Mouse (Mus musculus) forebrain, embryonic 11.5 days (tissue): ENCODE results near the gene Olfr1373. TPM values are rescaled to one million over a fixed set of nuclear protein-coding genes. Genes with fewer than 3 reads are reported as not detected.
"Not testable (repeated sequence)": the region's sequence is repeated elsewhere in the genome, so short reads cannot be mapped to it uniquely, and the experiment has no call there.

Source experiments
- ATAC-seq: fragments of 200-750 bp; cut with Nextera tagmentation; replicated peaks from 2 replicates; pipeline ENCODE4 v1.8.0; 2017; ENCODE audit warnings: moderate TSS enrichment; ENCODE audit not compliant: low FRiP score
- DNase-seq: peaks from one replicate; pipeline ENCODE4 v3.0.0-alpha.2; 2017; ENCODE audit warnings: low spot score
- H3K27ac ChIP-seq: fragments of 300-500 bp; sonication (generic); 2 replicates; pipeline ENCODE4 v1.5.1; 2014; ENCODE audit warnings: low read depth, low read length
- H3K27me3 ChIP-seq: fragments of 300-500 bp; sonication (generic); 2 replicates; pipeline ENCODE4 v1.6.1; 2014; ENCODE audit warnings: mild to moderate bottlenecking, low read length, mixed read lengths; ENCODE audit not compliant: control insufficient read depth, insufficient read depth
- H3K36me3 ChIP-seq: fragments of 300-500 bp; sonication (generic); 2 replicates; pipeline ENCODE4 v1.6.1; 2014; ENCODE audit warnings: mild to moderate bottlenecking, low read length, moderate library complexity, mixed read lengths; ENCODE audit not compliant: control insufficient read depth, insufficient read depth
- H3K4me1 ChIP-seq: fragments of 300-500 bp; sonication (generic); replicated peaks from 2 replicates; pipeline ENCODE4 v1.6.1; 2014; ENCODE audit warnings: low read length, mixed read lengths; ENCODE audit not compliant: control insufficient read depth, insufficient read depth
- H3K4me2 ChIP-seq: fragments of 300-500 bp; sonication (generic); 2 replicates; pipeline ENCODE4 v1.6.1; 2014; ENCODE audit warnings: low read depth, mild to moderate bottlenecking, low read length, moderate library complexity, mixed read lengths; ENCODE audit not compliant: severe bottlenecking
- H3K4me3 ChIP-seq: fragments of 300-500 bp; sonication (generic); 2 replicates; pipeline ENCODE4 v1.5.1; 2014; ENCODE audit warnings: low read depth, low read length
- H3K9ac ChIP-seq: fragments of 300-500 bp; sonication (generic); 2 replicates; pipeline ENCODE4 v1.6.1; 2014; ENCODE audit warnings: low read length
- H3K9me3 ChIP-seq: fragments of 300-500 bp; sonication (generic); 2 replicates; pipeline ENCODE4 v1.6.1; 2016; ENCODE audit warnings: low read length, mixed read lengths; ENCODE audit not compliant: control insufficient read depth
- WGBS: fragments of 180-500 bp; shearing (Covaris S2); extraction: QIAGEN DNeasy Blood & Tissue Kit; methylation state at CpG from one replicate; pipeline ENCODE4 v1.1.7; 2014; 5-methylcytosine and 5-hydroxymethylcytosine counted together
- polyA plus RNA-seq: library from polyadenylated mRNA; unstranded; fragments of >200 nt; fragmentation: Nextera tagmentation; extraction: Ambion mirVana; gene quantifications from 2 replicates; pipeline ENCODE4 v1.2.1, GENCODE M21; 2014

The Olfr1373 gene
- polyA plus RNA-seq, 1 experiment from 2014 or later, result not detected

DNA sequence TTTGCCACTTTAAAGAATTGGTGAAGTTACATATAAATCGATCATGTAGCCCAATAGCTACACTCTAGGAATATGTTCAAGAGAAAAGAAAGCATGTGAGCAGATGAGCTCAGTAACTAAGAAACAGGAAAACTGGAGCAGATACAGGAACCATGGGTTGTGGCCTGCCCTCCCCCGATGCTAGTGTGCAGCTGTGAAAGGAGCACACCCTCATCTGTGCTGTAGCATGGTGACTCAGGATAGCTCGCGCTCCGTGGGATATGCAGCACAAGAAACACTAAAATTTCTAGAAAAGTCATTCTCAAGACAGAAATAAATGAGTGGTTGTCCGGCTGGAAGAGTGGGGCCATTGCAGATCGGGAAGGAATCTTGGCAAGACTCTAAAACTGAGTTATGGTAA, 28.2 kb downstream of the Olfr1373 start:
- no peak for ATAC-seq
- no peak overlapping the region for H3K27ac ChIP-seq
- WGBS, result 95% methylated on average over 7 of the region's 7 CpGs

DNA sequence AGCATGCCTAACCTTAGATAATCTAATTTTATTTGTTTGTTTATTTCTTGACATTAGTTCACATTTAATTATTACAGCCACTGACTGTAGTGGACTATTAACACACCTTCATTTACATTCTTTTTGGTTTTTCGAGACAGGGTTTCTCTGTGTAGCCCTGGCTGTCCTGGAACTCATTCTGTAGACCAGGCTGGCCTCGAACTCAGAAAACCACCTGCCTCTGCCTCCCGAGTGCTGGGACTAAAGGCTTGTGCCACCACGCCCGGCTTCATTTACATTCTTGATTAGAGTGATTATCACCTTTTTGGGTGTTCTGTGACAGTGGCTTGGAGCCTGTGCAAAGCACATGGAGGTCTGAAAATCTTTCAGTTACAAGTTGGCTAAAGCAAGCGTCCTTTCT, 29.2 kb downstream of the Olfr1373 start:
- DNase-seq, H3K27me3 ChIP-seq, ATAC-seq, H3K4me1 ChIP-seq, H3K27ac ChIP-seq, H3K4me3 ChIP-seq, H3K9me3 ChIP-seq, H3K4me2 ChIP-seq, H3K9ac ChIP-seq: not testable (repeated sequence)
- peaks cover 33% of the 10 kb centered on the region for H3K36me3 ChIP-seq
- 94% methylated on average over 6 of the region's 6 CpGs for WGBS

More for the DNA sequence above, 28.2 kb downstream of the Olfr1373 start:
- DNase-seq, result no peak
- no peaks in the 10 kb centered on the region; the same call in 1 of the 2 replicates for H3K9me3 ChIP-seq
- H3K36me3 ChIP-seq, result peaks cover 39% of the 10 kb centered on the region
- no peaks in the 10 kb centered on the region for H3K4me1 ChIP-seq
- no peak overlapping the region for H3K9ac ChIP-seq
- no peak overlapping the region for H3K4me2 ChIP-seq
- no peaks in the 10 kb centered on the region for H3K27me3 ChIP-seq
- H3K4me3 ChIP-seq, result no peak overlapping the region

DNA sequence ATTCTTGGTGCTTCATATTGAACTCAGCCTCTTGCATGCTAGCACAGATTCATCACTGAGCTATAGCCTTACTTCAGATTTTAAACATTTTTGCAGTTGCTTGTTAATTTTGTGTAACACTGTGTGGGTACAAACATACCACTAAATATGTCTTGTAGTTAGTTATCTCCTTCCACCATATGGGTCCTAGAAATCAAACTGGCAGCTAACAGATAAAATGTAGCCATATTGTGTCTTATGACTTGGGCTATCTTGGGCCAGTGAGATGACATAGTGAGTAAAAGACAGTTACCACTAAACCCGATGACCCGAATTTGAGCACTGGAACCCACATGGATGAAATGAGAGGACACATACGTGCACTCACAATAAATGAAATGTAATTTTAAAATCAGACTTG, 29.8 kb downstream of the Olfr1373 start:
- Histone ChIP-seq H3K27ac (no peak overlapping the region), H3K4me2 (no peak overlapping the region), H3K4me3 (no peak overlapping the region), H3K4me1 (no peaks in the 10 kb centered on the region), H3K27me3 (no peaks in the 10 kb centered on the region), H3K9ac (no peak overlapping the region), H3K9me3 (no peaks in the 10 kb centered on the region; the same call in 1 of the 2 replicates), H3K36me3 (peaks cover 29% of the 10 kb centered on the region)
- DNase-seq (no peak), ATAC-seq (no peak)
- 96% methylated on average over 3 of the region's 3 CpGs for WGBS

GRCm38 (mm10) chr11:52109421-52109820, 35.9 kb downstream of the Olfr1373 start:
- H3K4me2 ChIP-seq, result no peak overlapping the region
- H3K9me3 ChIP-seq, result no peaks in the 10 kb centered on the region
- DNase-seq (no peak), ATAC-seq (no peak)
- no peak overlapping the region for H3K9ac ChIP-seq
- H3K36me3 ChIP-seq, result peaks cover 5% of the 10 kb centered on the region; the same call in 1 of the 2 replicates
- no peak overlapping the region for H3K4me3 ChIP-seq
- 0 out of 2 replicates have a peak, but pooled peaks cover 3% of the 10 kb centered on the region for H3K4me1 ChIP-seq
- no peak overlapping the region for H3K27ac ChIP-seq
- WGBS, result 86% methylated on average over 1 of the region's 1 CpGs
- H3K27me3 ChIP-seq, result no peaks in the 10 kb centered on the region

- H3K4me3 ChIP-seq, result no peak overlapping the region
- 93% methylated on average over 5 of the region's 5 CpGs for WGBS
- H3K27ac ChIP-seq, result no peak overlapping the region
- H3K9me3 ChIP-seq, result no peaks in the 10 kb centered on the region
- ATAC-seq (no peak), DNase-seq (no peak)
- H3K27me3 ChIP-seq, result no peaks in the 10 kb centered on the region
- peaks cover 3% of the 10 kb centered on the region; the same call in 1 of the 2 replicates for H3K36me3 ChIP-seq
- H3K4me1 ChIP-seq, result 0 out of 2 replicates have a peak, but pooled peaks cover 3% of the 10 kb centered on the region
- H3K4me2 ChIP-seq, result no peak overlapping the region
- H3K9ac ChIP-seq, result no peak overlapping the region
Measured at GRCm38 (mm10) chr11:52108796-52109195, 36.5 kb downstream of the Olfr1373 start.

DNA sequence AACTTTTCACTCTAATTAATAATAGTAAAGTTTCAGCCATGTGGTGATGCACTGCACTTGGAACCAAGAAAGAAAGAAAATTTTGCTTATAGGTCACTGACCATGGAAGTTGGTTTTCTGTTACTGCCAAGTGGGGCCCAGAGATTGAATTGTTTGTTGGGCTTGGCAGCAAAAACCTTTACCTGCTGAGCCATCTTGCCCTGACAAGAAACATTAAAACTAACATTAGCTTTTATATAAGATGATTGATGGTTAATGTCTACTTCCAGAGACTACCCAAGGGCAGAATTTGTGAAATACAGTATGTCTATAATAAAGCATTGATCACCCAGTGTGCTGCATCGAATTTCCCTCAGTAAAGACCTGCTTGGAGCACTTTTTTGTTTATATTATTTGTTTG, 38.9 kb downstream of the Olfr1373 start:
- H3K9ac ChIP-seq, result no peak overlapping the region
- no peak for DNase-seq
- no peaks in the 10 kb centered on the region for H3K36me3 ChIP-seq
- no peaks in the 10 kb centered on the region for H3K9me3 ChIP-seq
- no peak overlapping the region for H3K4me2 ChIP-seq
- H3K27ac ChIP-seq, result no peak overlapping the region
- 92% methylated on average over 1 of the region's 1 CpGs for WGBS
- ATAC-seq, result no peak
- peaks cover 3% of the 10 kb centered on the region; the same call in 1 of the 2 replicates for H3K4me1 ChIP-seq
- H3K27me3 ChIP-seq, result no peaks in the 10 kb centered on the region
- no peak overlapping the region for H3K4me3 ChIP-seq

DNA sequence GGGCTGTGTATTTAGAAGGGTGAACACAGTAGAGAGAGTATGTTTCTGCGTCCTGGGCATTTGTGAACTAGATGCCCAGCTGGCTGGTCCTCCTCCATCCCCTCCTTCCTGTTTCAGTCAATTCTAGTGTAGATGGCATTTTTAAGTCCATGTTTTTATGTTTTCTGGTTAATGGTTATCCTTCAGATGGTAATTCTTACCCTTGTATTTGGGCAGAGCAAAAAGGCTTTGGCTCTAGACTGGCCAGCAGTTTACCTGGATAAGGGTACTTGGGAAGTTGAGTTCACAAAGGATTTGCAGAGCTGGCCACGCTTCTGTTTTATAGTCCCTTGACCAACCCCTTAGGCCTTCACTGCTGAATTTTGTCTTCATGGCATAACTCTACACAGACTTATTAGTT, 39.3 kb downstream of the Olfr1373 start:
- ATAC-seq (no peak), DNase-seq (no peak)
- no peaks in the 10 kb centered on the region for H3K36me3 ChIP-seq
- H3K4me3 ChIP-seq, result no peak overlapping the region
- no peaks in the 10 kb centered on the region for H3K27me3 ChIP-seq
- no peak overlapping the region for H3K4me2 ChIP-seq
- no peak overlapping the region for H3K27ac ChIP-seq
- H3K9me3 ChIP-seq, result no peaks in the 10 kb centered on the region
- peaks cover 3% of the 10 kb centered on the region; the same call in 1 of the 2 replicates for H3K4me1 ChIP-seq
- H3K9ac ChIP-seq, result no peak overlapping the region
- WGBS, result 96% methylated on average over 2 of the region's 2 CpGs

DNA sequence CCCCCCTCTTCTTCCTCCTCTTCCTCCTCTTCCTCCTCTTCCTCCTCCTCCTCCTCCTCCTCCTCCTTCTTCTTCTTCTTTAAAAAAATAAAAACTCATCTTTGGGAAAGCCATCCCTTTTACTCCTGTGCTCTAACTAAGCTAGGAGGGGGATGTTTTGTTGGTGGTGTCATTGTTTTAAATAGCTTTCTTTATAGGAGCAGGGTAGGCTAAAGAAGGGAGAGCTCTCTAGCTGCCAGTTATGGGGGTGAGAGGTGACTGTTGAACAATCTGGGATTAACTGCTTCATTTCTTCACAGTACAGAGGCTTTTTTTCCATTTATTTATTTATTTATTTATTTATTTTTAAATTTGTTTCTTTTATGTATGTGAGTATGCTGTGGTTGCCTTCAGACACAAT, 39.8 kb downstream of the Olfr1373 start:
- Histone ChIP-seq H3K4me1 (peaks cover 5% of the 10 kb centered on the region; the same call in 1 of the 2 replicates), H3K9ac (no peak overlapping the region), H3K4me2 (no peak overlapping the region), H3K27me3 (no peaks in the 10 kb centered on the region), H3K27ac (no peak overlapping the region), H3K9me3 (no peaks in the 10 kb centered on the region), H3K36me3 (no peaks in the 10 kb centered on the region), H3K4me3 (no peak overlapping the region)
- ATAC-seq (no peak), DNase-seq (no peak)

- no peak for DNase-seq
- 91% methylated on average over 4 of the region's 4 CpGs for WGBS
Measured at GRCm38 (mm10) chr11:52102977-52103376, 42.4 kb downstream of the Olfr1373 start.

More at GRCm38 (mm10) chr11:52102977-52103376, 42.4 kb downstream of the Olfr1373 start:
- Histone ChIP-seq H3K4me3 (no peak overlapping the region), H3K4me2 (no peak overlapping the region), H3K27ac (no peak overlapping the region), H3K36me3 (no peaks in the 10 kb centered on the region), H3K9ac (no peak overlapping the region), H3K9me3 (no peaks in the 10 kb centered on the region), H3K27me3 (no peaks in the 10 kb centered on the region), H3K4me1 (peaks cover 5% of the 10 kb centered on the region; the same call in 1 of the 2 replicates)
- no peak for ATAC-seq
